Mouse (Mus musculus): ENCODE data around the gene Car9.
"Not testable (repeated sequence)": the region's sequence is repeated elsewhere in the genome, so short reads cannot be mapped to it uniquely, and the experiment has no call there.

The Car9 gene

DNA sequence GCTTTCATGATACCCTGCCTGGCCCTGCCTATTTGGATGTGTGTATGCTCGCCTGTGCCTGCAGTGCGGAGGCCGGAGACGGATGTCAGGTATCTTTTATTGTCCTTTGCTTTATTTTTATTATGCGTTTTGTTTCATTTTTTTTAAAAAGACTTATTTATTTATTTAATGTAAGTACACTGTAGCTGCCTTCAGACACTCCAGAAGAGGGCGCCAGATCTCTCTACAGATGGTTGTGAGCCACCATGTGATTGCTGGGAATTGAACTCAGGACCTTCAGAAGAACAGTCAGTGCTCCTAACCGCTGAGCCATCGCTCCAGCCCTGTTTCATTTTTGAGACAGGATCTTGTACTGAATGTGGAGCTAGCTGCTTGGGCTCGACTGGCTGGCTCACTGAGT lies 21.7 kb downstream of the Car9 start:
- DNase-seq (ENCODE audit: low spot score) = no peak

DNA sequence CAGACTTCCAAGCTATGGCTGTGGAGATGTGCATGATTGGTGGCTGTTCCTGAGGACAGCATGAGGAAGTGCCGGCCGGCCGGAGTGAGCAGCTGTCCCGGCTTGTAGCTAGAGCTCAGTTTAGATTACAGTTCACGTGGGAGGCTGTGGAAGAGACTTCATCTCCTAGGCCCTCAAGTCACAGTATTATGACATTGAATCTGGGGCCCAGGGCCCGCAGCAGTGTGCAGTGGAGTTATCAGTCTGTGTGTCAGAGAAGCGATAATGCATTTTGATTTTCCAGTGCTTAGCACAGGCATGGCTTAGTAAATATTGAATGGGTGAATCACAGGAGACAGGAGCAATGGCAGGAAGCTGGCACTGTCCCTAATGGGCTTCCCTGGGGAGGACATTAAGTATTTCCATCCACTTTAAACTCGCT lies 23.3 kb downstream of the Car9 start:
- DNase-seq (ENCODE audit: low spot score) = no peak

DNA sequence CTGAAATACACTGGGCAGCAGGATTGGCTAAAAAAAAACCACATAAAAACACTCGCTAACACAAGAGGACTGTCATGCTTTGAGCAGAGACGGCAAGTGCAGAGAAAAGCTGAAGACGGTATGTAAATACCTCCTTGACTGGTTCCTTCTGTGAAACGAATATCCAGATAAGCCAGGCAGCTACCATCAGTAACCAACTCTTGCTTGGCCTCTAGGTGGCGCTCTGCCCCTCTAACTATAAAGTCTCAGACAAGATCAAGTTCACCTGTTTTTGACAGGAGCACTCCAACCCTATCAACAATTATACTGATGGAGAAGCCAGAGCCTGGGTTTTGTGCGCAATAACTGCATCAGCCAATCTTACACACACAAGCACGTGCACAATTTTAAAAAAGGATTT lies 23.8 kb downstream of the Car9 start:
- peak; percentile 88 for DNase-seq (ENCODE audit: low spot score)

DNA sequence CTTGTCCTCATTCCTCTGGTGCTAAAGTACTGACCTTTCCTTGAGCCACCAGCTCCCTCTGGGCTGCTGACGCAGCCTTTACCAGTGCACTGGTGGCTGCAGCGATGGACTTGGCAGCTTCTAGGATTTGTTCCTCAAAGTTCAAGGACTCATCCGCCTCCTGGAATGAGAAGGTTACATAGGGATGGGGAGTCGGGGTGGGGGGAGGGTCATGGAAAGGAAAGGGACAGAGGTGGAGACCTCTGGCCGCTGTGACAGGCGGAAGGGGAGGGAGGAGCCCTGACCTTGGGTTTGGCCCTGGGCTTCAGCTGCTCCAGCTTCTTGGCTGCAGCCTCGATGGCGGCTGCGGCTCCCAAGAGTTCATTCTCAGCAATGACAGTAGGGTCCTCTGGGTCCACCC lies 26.5 kb downstream of the Car9 start:
- no peak for DNase-seq (ENCODE audit: low spot score)

DNA sequence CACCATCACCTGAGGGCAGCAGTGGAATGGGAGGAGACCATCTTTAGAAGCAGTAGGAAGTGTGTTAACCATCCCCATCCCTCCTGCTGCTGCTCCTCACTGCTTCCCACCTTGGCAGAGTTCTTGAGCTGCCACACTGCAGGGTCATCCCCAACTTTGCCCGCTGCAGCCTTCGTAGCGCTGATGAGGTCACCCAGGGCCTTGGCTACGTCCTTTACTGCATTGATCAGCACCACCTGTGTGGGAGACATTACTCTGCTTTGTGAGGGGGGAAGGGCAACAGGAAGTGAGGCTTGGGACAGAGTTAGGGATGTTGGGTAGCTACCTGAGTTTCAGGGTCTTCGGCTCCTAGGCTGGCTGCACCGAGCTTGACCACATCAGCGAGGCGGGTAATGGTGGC lies 28.9 kb downstream of the Car9 start:
- no peak for DNase-seq (ENCODE audit: low spot score)

DNA sequence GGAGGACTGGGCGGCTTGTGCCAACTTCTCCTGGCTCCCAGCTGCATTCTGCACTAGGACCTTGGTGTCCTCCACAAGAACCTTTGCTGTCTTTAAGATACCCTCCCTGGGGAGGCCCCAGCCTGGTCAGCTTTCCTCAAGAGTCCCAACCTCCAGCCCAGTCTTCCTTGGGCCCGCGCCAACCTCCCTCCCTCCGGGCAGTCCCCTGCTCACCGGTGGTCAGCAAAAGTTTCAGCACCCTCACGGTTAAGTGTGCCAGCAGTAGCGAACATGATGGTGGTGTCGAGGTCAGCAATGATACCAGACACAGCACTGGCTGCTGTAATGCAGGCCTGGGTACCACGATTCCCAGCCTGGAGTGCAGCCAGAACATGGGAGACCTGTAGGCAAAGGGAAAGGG lies 29.3 kb downstream of the Car9 start:
- DNase-seq (ENCODE audit: low spot score) = peak; percentile 72

DNA sequence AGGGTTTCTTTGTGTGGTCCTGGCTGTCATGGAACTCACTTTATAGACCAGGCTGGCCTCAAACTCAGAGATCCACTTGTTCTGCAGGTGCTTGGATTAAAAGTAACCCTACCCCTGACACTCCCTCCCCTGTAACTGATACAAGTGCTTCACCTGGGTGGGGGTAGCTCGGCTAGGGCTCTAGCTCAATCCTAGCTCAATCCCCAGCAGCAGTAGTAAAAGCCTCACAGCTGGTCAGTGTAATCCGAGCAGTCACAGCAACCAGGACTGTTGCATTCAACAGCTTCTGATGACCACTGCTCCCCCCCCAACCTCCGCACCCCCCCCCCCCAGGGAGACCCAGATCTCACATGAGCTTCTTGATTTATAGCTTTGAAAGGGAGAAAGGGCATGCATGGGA lies 35.3 kb downstream of the Car9 start:
- DNase-seq (ENCODE audit: low spot score) = no peak

DNA sequence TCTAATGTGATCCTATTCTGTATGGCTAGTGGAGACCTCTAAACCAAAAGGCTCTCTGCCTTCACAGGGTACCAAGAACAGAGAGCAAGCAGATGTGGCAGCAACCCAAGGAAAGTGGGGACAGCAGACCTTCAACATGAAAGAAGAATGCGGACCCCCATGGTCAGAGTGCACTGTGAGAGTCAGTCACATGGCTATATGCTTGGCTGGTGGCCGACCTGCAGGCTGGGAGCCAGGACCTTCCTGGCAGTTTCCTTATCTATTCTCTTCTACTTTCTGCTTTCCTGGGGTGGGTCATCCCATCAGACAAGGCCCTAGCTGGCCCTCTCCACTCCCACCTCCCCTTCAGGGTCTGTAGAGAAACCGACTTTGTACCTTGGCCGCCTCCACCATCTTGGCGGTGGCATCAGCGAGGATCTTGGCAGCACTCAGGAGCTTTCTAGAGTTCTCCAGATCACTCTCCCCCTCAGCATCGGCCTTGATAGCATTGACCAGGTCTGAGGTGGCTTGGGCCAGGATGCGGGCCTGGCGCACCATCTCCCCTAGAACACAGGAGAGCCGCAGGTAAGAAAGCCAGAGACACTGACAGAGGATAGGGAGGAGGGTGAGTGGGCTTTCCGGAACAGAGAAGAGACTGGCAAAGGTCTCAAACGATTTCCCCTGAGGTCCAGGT lies 39.7 kb downstream of the Car9 start:
- DNase-seq (ENCODE audit: low spot score) = no peak

DNA sequence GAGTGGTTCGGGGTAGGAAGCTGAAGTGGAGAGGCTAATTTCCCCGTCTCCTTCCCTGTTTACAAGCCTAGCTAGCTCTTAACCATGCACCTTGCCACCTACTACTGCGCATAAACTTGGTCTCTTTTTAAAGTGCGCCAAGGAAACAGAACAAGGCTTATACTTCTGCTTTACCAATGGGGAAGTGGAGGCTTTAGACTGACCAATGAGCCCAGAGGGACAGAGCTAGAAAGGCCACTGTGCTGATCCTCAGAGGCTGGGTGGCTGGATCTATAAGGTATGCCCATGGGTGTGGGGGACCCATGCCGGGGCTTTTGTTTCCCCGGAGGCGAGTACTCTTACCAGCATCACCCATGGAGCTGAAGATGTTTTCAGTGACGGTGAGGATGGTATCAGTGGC lies 40.4 kb downstream of the Car9 start:
- DNase-seq (ENCODE audit: low spot score) = no peak

DNA sequence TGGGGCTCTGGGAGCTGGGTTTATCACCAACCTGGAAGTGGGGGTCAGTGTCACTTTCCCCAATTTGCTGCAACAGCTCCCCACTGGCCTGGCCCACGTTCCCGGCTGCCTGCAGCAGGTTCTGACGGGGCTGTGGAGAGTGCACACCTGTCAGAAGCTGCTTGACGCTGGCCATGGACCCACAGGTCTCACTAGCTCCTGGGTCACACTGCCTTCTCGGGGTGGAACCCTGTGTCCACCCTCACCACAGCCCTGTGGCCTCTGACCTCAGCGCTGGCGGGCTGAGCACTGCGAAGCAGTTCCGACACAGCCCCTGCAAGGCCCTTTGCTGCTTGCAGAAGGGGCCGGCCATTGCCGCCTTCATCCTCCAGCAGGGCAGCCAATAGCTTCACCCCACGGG lies 42.3 kb downstream of the Car9 start:
- DNase-seq (ENCODE audit: low spot score) = no peak

DNA sequence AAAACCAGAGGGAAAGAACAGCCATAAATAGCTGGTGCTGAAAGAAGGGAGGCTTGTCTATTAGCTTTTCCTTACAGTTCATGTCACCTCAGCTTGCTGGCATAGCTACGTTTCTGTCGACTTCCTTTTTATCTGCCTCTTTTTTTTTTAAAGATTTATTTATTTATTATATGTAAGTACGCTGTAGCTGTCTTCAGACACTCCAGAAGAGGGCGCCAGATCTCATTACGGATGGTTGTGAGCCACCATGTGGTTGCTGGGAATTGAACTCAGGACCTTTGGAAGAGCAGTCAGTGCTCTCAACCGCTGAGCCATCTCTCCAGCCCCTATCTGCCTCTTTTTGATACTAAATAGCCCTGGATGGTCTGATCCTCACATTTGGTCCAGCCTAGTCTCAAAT lies 45.1 kb downstream of the Car9 start:
- not testable (repeated sequence) for DNase-seq (ENCODE audit: low spot score)

DNA sequence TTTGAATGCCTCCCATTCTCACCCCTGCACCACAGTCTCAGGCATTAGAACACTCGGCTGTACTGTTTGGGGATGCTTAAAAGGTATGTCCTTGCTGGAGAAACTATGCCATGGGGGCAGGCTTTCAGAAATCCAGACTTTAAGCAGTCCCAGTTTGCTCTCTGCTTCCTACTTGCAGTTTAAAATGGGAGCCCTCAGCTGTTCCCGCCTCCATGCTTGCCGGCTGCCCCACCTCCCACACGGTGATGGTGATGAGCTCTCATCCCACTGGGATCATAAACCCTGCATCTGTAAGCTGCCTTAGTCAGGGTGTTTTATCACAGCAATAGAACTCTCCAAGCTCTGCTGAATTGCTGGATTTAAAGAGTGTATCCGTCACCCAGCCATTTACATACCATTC lies 45.7 kb downstream of the Car9 start:
- no peak for DNase-seq (ENCODE audit: low spot score)

DNA sequence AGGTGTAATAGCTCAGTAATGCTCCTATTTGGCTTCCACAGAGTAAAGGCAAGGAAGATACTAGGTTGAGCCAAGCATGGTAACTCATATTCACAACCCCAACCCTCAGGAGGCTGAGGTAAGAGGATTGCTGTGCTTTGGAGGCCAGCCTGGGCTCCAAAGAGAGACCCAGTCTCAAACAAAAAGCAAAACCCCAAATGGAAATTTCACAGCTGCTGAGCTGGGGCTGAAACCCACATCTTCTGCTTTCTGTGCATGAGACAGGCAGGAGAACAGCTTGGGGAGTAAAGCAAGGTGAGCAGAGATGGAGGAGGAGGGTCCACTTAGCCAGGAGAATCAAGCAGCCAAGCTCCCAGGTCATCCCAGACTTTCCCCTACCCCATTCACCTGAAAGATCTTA lies 47.1 kb downstream of the Car9 start:
- no peak for DNase-seq (ENCODE audit: low spot score)

DNA sequence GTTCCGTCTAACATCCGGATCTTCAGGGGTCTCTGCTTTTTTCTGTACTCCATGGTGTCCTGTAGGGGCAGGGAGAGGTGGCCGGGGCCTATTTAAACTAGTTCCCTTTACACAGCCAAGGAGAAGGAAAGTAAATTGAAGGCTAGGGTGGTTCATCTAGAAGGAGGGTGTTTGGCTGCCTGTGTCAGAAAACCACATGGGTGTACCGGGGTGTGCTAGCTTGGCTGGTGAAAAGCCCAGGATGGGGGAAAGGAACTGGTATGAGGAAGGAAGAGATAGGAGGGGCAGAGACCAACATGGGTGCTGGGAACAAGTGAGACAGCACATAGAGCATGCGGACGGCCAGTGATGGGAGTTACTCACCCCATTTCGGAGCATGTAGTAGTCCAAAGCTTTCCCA lies 49.2 kb downstream of the Car9 start:
- DNase-seq (ENCODE audit: low spot score) = no peak

DNA sequence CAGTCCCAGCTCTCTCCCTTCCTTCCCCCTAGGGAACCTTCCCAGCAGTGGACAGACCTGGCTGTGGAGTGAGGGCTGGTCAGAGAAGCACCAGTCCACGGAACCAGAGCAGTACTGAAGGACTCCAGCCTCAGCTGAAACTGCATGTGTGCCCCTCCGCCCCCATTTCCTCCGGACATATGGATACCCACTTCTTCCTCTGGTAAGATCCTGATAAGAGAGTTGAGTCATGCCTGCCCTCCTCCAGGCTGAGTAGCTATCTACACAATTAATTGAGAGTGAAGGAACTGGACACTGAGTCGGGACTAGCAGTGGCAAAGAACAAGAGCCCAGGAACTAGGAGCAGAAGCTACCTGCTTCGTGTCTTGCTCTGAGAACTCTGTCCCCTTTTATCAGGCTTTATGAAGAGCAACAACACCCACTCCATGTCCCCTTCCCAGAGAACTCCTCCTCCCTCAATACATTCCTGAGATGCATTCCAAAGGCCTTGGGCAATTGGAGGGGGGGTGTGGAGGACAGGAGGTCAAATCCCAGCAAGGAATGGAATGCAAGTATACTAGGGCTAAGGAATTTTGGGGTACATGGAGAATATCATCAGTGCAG lies 51.4 kb downstream of the Car9 start:
- DNase-seq (ENCODE audit: low spot score) = no peak

DNA sequence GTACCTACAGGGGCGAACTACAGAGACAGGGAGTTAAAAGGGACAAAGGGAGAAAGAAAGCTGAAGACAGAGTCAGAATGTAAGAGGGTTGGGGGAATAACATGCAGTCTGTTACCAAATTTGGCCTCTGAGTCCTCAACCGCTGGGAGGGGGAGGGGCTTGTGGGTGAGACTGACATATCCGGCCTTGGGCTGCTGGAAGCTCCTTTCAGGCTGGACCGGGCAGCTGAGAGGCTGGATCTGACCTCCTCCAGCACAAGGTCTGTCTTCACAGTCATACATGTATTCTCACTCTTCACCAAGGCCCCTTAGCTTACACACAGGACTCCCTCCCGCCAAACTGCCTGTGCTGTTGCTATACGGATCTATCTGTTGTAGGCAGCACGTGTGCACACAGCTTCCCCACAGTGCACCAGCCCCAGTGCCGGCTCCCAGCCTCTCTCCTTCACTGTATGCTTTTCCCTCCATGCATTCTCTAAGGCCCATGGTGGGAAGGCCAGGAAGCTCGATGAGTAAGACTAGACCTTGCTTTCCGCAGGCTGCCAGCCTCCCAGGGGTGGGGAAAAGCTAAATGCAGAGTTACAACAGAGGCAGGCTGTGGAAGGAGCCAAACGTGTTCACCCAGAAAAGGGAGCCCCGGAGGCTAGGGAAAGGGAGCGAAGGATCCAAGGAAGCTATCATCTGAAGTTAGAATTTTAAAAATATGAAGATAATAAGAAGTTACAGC lies 52.0 kb downstream of the Car9 start:
- peak; percentile 85 for DNase-seq (ENCODE audit: low spot score)

DNA sequence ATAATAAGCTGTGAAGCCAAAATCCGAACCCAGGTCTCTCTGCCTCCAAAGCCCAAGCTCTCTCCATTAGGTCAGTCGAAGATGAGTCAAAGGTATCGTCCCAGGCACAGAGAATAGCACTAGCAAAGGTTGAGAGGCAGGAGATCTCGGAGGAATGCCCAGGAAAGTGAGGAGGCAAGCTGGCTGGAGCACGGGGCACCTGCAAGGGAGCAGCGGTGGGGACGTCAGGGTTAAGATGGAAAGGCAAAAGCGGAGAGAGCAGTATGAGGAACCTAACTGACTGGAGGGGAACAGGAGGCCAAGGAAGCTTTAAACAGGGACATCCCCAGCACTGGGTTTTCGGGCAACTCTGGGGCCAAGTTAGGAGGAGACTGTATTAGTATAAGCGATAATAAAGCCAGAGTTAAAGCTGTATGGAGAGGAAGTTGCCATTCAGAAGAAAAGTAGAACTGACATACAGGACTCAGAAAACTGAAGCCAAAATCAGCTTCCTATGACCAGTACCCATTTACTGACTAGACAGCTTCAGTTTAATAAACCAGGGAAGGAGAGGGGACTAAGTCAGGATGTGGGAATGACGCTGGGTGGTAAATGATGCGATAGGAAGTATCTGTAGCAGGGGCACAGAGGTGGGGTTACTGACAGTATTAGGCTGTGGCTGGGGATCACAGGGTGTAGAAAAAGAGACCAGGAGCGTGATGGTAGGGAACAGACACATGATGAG lies 52.9 kb downstream of the Car9 start:
- no peak for DNase-seq (ENCODE audit: low spot score)

DNA sequence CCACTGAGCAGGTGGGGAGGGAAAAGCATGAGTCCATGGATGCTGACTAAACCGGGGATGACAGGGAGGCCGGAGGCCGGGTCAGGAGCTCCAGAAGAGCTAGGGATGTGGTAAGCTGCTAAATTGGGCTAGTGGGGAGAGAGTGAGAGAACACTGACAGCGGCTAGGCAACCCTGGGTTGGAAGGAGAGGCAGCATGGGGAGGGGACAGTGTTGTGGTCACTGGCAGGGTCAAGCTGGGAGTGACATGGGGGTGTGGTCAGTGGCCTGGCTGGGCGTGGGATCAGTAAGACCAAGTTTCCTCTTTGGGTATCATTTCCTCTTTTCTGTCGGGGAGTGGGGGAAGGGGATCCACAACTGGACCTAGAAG lies 53.5 kb downstream of the Car9 start:
- DNase-seq (ENCODE audit: low spot score) = no peak

DNA sequence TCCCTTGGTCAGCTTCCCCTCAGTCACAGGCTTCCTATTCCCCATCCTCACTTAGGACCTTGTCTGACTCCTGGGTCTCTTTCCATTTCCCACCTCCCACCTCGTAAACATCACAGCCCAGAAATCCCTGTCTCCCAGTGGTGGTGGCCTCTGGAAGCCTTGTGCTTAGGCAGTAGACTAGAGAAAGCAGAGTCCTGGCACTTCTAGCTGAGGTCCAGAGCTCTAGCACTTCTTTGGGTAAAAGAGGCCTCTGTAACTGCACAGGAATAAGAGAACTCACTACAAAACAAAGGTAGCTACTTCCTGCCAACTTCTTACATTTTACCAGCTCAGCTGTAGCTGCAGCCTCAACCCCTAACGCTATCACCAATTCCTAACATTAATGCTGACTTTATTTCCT lies 54.2 kb downstream of the Car9 start:
- no peak for DNase-seq (ENCODE audit: low spot score)

DNA sequence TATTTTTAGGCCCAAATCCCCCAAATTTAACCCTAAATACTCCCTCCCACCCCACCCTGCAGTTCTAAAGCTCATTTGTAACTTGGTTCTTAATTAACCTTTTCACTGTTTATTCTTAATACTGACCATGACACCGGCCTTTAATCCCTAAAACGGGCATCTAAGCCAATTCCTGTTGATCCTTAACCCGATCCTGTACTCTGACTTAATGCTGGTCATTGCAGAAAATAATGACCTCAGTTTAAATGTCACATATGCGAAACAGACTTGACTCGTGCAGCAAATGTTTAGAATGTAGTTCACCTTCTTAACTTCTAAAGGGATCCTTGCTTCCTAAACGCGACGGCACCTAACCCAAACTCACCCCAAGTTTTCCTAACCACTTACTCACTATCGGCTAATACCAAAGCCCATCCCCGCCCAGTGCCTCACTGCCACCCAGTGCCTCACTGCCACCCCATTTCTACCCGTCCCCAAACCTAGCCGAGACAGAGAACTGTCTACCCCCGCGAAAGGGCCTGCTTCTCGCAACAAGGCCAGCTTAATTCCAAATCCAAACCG lies 54.8 kb downstream of the Car9 start:
- DNase-seq (ENCODE audit: low spot score) = no peak

DNA sequence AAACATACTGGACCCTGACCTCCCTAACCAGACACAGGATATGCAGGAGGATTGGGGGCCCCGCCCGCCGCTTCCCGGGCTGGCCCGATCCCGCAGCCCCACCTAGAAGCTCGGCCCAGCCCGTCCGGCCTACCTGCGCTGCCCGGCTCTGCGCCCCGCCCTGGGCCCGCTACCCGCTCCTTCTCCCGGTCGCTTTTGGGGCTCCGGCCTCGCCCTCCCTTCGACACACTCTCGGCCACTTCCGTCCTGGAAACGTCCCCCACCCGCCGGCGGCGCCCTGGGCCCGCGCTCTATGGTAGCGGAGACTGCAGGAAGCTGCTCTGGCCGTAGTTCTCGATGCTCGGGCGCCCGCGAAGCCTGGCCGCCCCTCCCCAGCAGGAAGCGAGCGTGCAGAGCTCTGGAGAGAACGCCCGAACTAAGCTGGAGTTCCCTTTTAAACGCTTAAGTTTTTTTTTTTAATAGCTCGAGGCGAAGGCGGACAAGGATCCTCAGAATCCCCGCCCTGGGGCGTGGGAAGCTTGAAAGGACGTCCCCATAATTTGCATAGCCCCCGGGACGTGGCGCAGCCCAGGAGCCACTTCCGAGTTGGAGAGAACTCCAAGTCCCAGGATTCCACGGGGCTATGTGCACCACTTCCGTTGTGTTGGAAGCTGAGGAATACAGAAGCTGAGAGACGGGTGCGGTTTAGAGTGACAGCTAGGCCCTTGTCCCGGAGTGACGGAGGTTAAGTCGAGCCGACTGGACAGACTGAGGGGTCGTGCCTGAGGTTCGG lies 55.4 kb downstream of the Car9 start, which contains the start of the genes Creb3 and Tln1:
Creb3 (plus strand) TSS at position 336 of the 772 bp plus-strand sequence.
Tln1 (minus strand) TSS at position 695 of the 772 bp plus-strand sequence.
- DNase-seq (ENCODE audit: low spot score) = peak; percentile 91
